Mouse (Mus musculus) B cell, adult (primary cell): ENCODE measurements around the gene Kcnma1. TPM values are rescaled to one million over a fixed set of nuclear protein-coding genes. Genes with fewer than 3 reads are reported as not detected.

Experiments
- total RNA-seq: library from RNA; stranded (reverse); gene quantifications from 4 replicates; pipeline ENCODE4 v1.2.4, GENCODE M21; 2023; ENCODE audit not compliant: inconsistent age

The Kcnma1 gene
- total RNA-seq: not detected in 4 replicates

GRCm38 (mm10) chr14:24014391-24014790 is at the start of gene Kcnma1:
TSS of gene Kcnma1 (minus strand) at chr14:24014491.

Other genes starting within 250 kb of the Kcnma1 start
- gene Dlg5, start 231.4 kb upstream of the Kcnma1 start, total RNA-seq: 0.74 TPM in 1 of 4 replicates, not detected in the others